Mouse (Mus musculus) ES-E14 (cell line): Measurements from ENCODE around the gene Daxx.
"Not testable (repeated sequence)": the region's sequence is repeated elsewhere in the genome, so short reads cannot be mapped to it uniquely, and the experiment has no call there.

ENCODE experiments used
- CHD2 ChIP-seq: IDR thresholded peaks from 2 replicates; pipeline ENCODE4 v1.6.1; 2014; ENCODE audit warnings: mild to moderate bottlenecking, low read depth, low read length, inconsistent platforms
- HCFC1 ChIP-seq: IDR thresholded peaks from 2 replicates; pipeline ENCODE4 v1.6.1; 2012; ENCODE audit warnings: low read length, inconsistent platforms, borderline replicate concordance; ENCODE audit not compliant: insufficient read depth
- MAFK ChIP-seq: IDR thresholded peaks from 2 replicates; pipeline ENCODE4 v1.6.1; 2014; ENCODE audit warnings: mild to moderate bottlenecking, low read depth, low read length, inconsistent platforms; ENCODE audit not compliant: insufficient read depth
- ZC3H11A ChIP-seq: IDR thresholded peaks from 2 replicates; pipeline ENCODE4 v1.6.1; 2012; ENCODE audit warnings: low read depth, mild to moderate bottlenecking, inconsistent platforms, low read length, borderline replicate concordance
- ZNF384 ChIP-seq: IDR thresholded peaks from 2 replicates; pipeline ENCODE4 v1.6.1; 2012; ENCODE audit warnings: low read depth, low read length, inconsistent platforms

- TF ChIP-seq ZNF384, HCFC1, MAFK, ZC3H11A, CHD2: not testable (repeated sequence)
Measured at GRCm38 (mm10) chr17:33875797-33876196, 33.4 kb upstream of the Daxx start.
